Mouse (Mus musculus) monocyte, adult 59 days (primary cell): ENCODE data around the gene Cd83. TPM values are rescaled to one million over a fixed set of nuclear protein-coding genes. Genes with fewer than 3 reads are reported as not detected.

Source experiments
- total RNA-seq, 2 experiments: library from RNA; stranded (reverse); gene quantifications; one replicate each; pipeline ENCODE4 v1.2.4; 2023

Gene Cd83
- total RNA-seq, result 100 to 1,000 TPM; 178 to 224 TPM

GRCm38 (mm10) chr13:43784725-43785711 lies at the start of gene Cd83:
Gene Cd83, plus strand, starts transcription at chr13:43784775.

Other genes with a start within 250 kb of the Cd83 start
- 10 to 100 TPM; 31.7 to 35.7 TPM for gene Mcur1, start 224.6 kb upstream of the Cd83 start, total RNA-seq
- gene Rnf182, start 169.1 kb upstream of the Cd83 start, total RNA-seq, result not detected